Mouse (Mus musculus): ENCODE results near the gene Gcnt2.

GRCm38 (mm10) chr13:41000140-41000925 lies 140.8 kb downstream of the Gcnt2 start:
- no peak for TF ChIP-seq POLR2A (IDR thresholded peaks at IDR 0.05; ENCODE audit: insufficient read depth, low read length)
- TF ChIP-seq CTCF (IDR thresholded peaks at IDR 0.05; ENCODE audit: low read depth, low read length): peak; percentile 6

Measured in ES-Bruce4 (cell line).